Mouse (Mus musculus): ENCODE measurements around the gene Rassf3.

Rassf3 gene

DNA sequence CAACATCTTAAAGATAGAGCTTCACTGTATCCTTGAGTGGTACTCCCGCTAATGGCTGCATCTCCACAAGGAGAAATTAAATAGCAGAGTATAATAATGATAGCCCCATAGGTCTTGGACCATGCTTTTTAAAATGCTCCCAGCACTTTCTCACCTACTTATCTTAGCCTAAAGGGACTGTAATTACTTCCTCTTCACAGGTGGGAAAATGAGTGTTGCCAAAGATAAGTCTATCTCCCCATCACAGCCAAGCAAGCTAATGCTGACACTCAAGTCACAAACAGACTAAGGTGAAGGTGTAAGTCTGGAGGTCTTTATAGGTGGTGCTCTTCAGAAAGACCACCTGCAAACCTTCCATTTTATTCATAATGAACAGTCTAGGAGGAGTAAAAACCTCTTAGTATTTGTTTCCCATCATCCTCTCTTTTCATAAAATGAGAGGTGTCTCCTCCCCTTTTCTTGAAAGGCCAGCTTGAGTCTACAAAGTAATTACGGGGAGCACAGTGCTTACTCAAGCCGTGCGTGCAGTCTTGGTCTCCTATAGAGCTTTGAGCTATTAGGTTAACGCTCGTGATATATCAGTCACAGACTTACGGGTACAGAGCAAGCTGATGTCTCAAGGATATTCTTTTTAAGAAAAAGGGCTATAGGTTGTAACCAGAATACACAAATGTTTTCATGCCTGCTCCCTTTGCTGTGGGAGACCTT, 16.6 kb upstream of the Rassf3 start:
- in situ Hi-C loops (cut with MboI, MseI), result no loop called here

DNA sequence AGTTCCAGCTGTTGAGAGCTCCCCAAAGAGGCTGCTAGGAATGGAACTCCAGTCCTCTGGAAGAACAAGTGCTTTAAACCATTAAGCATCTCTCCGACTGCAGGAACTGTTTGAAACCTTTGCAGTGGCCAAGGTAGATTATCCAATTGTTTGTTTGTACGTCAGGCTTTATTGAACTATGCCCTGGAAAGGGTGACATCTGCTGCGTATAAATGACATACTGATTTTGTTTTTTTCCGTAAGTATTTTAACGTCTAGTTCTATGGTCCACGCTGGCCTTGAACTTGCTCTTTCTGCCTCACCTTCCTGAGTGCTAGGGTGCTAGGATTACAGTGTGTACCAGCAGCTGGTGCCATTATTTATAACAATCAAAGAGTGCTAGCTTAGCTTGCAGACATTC, 13.8 kb upstream of the Rassf3 start:
- in situ Hi-C loops (cut with MboI, MseI), result no loop called here

- in situ Hi-C loops (cut with MboI, MseI), result no loop called here
These were observed 12.6 kb upstream of the Rassf3 start for GRCm38 (mm10) chr10:121488623-121489299.

DNA sequence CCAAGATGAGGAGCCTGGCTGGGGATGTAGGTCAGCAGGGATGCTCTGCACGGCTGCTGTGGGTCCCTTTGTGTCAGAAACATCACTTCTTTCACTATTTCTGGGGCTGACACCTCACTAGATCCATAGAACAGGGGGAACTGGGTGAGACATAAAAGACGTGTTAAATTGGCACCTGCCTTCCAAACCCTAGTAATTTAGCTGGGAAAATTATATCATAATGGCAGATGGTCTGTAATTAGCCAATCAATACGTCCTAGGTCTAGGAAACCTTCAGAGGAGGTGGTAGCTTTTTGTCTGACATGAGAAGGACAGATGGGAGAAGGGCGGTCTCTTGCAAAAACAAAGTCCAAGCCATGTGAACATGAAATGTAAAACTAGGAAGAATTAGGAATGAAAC, 11.6 kb upstream of the Rassf3 start:
- in situ Hi-C loops (cut with MboI, MseI), result no loop called here

DNA sequence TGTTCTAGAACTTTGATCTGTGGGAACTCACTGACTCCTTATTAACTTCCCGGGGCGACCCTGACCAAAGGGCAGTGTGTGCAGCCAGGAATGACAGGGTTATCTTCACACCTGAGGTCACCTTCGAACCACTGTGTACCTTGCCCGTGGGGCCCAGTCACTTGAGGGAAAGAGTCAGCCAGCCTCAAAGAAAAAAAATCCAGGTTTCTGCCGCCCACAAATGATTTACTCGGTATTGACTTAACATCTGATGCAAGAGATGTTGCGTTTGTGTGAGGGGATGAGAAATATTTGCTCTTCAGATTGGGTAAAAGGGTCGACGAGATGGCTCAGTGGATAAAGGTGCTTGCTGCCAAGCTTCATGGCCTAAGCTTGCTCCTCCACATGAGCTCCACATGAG, 10.2 kb upstream of the Rassf3 start:
- in situ Hi-C loops (cut with MboI, MseI), result no loop called here

DNA sequence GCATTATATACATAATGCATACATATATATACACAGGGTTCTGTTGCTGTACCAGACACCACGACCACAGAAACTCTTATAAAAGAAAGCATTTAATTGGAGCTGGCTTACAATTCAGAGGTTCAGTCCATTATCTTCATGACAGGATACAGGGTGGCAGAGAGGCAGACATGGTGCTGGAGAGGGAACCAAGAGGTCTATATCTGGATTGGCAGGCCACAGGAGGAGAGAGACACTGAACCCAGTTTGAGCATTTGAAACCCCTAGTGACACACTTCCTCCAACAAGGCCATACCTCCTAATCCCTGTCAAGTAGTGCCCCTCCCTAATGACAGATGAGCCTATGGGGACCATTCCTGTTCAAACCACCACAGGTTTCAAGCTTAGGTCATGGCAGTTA, 7.2 kb upstream of the Rassf3 start:
- in situ Hi-C loops (cut with MboI, MseI), result no loop called here

DNA sequence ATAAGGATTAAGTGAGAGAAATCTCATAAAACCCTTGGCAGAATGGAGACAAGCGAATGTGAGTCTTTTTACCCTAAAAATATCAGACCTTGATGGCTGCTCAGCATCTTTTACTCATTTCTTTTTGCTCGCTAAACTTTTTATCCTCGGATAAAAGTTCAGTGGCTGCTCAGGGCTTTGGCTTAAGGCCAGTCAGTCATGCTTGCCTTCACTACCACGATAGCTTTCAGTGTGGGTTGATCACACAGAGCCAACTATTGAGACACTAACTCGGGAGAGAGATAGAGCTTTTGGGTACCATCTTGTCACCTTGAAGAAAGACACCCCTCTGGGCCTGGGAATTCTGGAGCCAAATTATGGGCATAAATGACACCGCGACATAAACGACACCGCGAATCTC, 5.0 kb upstream of the Rassf3 start:
- in situ Hi-C loops (cut with MboI, MseI), result no loop called here

DNA sequence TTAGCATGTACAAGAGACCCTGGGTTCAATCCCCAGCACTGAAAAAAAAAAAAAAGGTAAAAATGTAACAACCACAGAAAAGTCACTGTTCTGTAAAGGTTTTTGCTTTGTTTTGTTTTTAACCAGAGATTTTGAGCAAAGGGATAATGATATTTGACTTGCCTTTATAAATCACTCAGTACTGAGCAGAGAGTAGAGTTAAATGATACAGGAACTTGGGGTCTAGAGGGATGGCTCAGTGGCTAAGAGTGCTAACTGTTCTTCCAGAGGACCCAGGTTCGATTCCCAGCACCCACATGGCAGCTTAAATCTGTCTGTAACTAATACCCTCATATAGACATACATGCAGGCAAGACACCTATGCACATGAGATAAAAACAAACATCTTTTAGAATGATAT, 3.8 kb upstream of the Rassf3 start:
- in situ Hi-C loops (cut with MboI, MseI), result no loop called here

GRCm38 (mm10) chr10:121477433-121477832, 1.3 kb upstream of the Rassf3 start:
- in situ Hi-C loops (cut with MboI, MseI), result no loop called here

DNA sequence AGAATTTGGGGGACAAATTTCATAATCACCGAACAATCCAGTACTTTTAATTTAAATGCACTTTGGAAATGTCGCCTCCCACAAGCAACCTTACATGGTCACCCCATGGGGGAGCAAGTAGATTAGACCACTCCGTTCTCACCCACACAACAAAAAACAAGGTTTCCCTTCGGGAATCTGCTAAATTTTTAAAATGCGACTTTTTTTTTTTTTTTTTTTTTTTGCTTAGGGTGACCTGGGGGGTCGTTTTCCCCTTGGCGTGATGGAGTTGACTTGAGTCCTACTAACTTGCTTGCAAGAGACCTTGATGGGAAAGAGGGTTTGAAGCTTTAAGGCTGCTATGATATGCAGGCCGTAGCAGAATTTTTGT, 806 bp upstream of the Rassf3 start:
- in situ Hi-C loops (cut with MboI, MseI), result no loop called here

- in situ Hi-C loops (cut with MboI, MseI), result no loop called here
These were observed 438 bp downstream of the Rassf3 start for GRCm38 (mm10) chr10:121475672-121476146.

DNA sequence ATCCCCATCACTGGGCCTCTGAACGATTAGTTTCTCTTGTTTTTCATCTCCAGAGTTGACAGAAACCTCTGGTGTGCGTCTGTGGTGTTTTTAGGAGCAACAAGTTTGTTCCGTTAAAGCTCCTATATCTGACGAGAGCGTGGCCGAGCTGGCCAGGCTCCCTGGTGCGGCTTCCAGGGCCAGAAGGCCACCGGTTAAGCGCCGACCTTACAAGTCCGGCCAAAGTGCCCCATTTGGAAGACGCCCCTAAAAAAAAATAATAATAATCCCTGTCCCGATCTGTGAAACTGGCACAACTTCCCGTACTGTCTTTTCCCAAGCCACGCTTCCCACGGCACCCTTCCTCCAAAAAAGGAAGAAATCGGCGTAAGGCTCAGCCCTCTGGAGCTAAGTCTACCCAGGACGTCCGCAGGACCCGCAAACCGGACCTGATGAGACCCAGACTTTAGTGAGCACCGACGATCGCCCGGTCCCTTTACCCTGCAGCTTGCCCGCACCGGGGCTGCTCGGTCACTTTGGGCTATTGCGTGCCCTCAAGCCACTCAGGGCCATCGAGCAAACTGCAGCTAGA, 961 bp downstream of the Rassf3 start:
- in situ Hi-C loops (cut with MboI, MseI), result no loop called here

DNA sequence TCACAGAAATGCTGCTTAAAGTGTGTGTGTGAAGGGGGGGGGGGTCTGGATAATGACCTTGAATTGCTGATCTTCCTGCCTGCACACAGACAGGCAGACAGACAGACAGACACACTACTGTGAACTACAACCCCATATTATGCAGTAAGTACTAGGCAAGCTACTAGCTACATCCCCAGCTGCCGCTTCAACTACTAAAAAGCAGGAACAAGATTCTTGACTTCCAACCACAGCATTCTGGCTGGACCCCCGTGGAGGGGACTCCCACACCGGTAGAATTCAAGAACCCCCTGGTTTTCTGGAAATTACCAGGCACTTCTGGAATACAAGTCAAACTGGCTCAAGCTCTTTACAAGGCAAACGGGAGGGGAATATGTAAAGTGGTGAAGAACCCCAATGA, 1.9 kb downstream of the Rassf3 start:
- in situ Hi-C loops (cut with MboI, MseI), result no loop called here

DNA sequence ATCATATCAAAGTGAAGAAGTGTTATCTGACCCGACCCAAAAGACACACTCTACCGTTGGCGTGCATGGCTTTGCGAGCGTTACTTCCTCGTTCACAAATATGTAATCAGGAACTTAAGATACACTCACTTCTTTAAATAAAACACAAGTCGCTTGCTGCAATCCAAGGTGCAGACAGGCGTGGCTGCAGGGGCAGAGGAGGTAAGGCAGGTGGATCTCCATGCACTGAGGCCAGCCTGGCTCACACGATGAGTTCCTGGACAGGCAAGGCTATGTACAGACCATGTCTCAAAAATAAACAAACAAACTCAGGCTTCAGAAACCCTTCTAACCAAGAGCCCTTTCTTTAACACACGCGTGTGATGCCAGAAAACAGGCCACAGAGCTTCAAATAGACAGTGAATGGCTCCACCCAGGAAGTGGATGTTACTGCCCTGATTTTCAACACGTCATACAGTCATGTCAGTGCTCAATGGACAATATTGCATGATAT, 2.4 kb downstream of the Rassf3 start:
- in situ Hi-C loops (cut with MboI, MseI), result no loop called here

- in situ Hi-C loops (cut with MboI, MseI), result no loop called here
These were observed 3.4 kb downstream of the Rassf3 start for GRCm38 (mm10) chr10:121472593-121473217.

GRCm38 (mm10) chr10:121471570-121472197, 4.5 kb downstream of the Rassf3 start:
- in situ Hi-C loops (cut with MboI, MseI), result no loop called here

DNA sequence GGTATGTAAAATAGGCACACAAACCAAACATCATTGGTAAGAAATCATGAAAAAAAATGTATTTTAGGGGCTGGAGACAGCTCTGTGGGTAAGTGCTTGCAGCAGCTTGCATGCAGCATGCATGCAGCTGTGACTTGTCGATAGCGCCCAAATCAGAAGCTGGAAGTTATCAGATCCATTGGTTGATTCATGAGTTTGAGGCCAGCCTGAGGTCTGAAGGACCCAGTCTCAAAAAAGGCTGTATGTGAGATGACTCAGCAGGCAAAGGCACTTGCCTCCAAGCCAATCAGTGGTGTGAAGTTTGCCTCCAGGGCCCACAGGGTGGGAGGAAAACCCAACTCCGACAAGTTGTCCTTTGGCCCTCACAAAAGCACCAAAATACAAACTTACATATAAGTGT, 6.5 kb downstream of the Rassf3 start:
- in situ Hi-C loops (cut with MboI, MseI), result no loop called here

DNA sequence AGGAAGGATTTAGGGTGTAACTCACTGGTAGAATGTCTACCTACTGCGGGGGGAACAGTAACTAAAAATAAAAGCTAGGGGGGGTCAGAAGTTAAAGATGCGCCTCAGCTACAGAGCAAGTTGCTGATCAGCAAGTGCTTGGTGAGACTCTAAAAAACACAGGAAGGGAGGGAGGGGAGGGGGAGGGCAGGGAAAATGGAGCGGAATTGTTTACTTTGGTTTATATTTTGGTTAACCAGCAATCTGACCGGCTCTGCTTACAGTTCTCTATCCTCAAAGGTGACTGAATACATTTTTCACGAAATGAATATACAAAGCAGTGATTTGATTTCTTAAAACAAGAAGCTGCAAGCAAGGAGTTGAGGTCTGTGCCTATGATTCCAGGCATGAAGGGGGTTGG, 7.2 kb downstream of the Rassf3 start:
- in situ Hi-C loops (cut with MboI, MseI), result no loop called here

GRCm38 (mm10) chr10:121468261-121468660, 7.9 kb downstream of the Rassf3 start:
- in situ Hi-C loops (cut with MboI, MseI), result no loop called here

- in situ Hi-C loops (cut with MboI, MseI), result no loop called here
These were observed 8.4 kb downstream of the Rassf3 start for GRCm38 (mm10) chr10:121467792-121468191.

- in situ Hi-C loops (cut with MboI, MseI), result no loop called here
These were observed 9.1 kb downstream of the Rassf3 start for GRCm38 (mm10) chr10:121467016-121467415.

DNA sequence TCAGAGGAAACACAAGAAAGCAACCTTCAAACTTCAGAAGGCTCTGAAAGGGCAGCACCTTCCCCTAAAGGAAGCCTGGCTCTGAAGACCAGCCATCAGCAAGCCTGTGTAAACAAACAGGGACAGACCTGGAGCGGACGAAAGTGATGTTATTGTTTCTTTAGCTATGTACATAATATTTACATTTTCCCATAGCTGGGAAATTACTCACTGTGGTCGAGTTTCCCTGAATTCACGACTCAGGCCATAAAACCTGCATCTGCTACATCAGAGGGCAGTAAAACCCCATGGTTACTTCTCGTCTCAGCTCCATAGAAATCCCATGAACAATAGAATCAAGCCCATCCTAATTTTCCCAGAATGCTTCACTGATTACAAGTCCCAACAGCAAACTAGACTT, 11.1 kb downstream of the Rassf3 start:
- in situ Hi-C loops (cut with MboI, MseI), result no loop called here

All from T-helper 17 cell (primary cell).